Mouse (Mus musculus) thymus, adult 2 months (tissue): ENCODE results near the gene Usp42.

Source experiments
- CTCF ChIP-seq: fragments of 200-500 bp; IDR thresholded peaks from 2 replicates; pipeline ENCODE4 v1.5.1; 2012; ENCODE audit warnings: mild to moderate bottlenecking, control low read depth, low read length, moderate library complexity, borderline replicate concordance; ENCODE audit not compliant: control insufficient read depth, poor library complexity, insufficient read depth; ENCODE audit errors: extremely low read depth
- POLR2A ChIP-seq: fragments of 200-500 bp; IDR thresholded peaks from 2 replicates; pipeline ENCODE4 v1.6.1; 2012; ENCODE audit warnings: mild to moderate bottlenecking, low read length, control low read depth, moderate library complexity; ENCODE audit not compliant: control insufficient read depth, poor library complexity, insufficient read depth; ENCODE audit errors: extremely low read depth

GRCm38 (mm10) chr5:143690926-143691325 lies 41.2 kb downstream of the Usp42 start:
- TF ChIP-seq CTCF: no peak
- no peak for TF ChIP-seq POLR2A
